Mouse (Mus musculus) heart, embryonic 15.5 days (tissue): ENCODE data around the gene Gm3239. TPM values are rescaled to one million over a fixed set of nuclear protein-coding genes. Genes with fewer than 3 reads are reported as not detected.
A peak's percentile ranks its signal among the peaks of the same experiment; 100 is the strongest.
"Not testable (repeated sequence)": the region's sequence is repeated elsewhere in the genome, so short reads cannot be mapped to it uniquely, and the experiment has no call there.

Experiments used
- ATAC-seq: fragments of 200-750 bp; cut with Nextera tagmentation; replicated peaks from 2 replicates; pipeline ENCODE4 v1.8.0; 2017; ENCODE audit warnings: low read depth, moderate TSS enrichment; ENCODE audit not compliant: insufficient number of reproducible peaks, insufficient read depth, low FRiP score
- H3K27ac ChIP-seq: fragments of 300-500 bp; sonication (generic); 2 replicates; pipeline ENCODE4 v1.5.1; 2015; ENCODE audit warnings: mild to moderate bottlenecking, inconsistent platforms
- H3K27me3 ChIP-seq: fragments of 300-500 bp; sonication (generic); 2 replicates; pipeline ENCODE4 v1.6.1; 2015; ENCODE audit warnings: inconsistent platforms
- H3K36me3 ChIP-seq: fragments of 300-500 bp; sonication (generic); 2 replicates; pipeline ENCODE4 v1.6.1; 2015; ENCODE audit warnings: mild to moderate bottlenecking, inconsistent platforms
- H3K4me1 ChIP-seq: fragments of 300-500 bp; sonication (generic); replicated peaks from 2 replicates; pipeline ENCODE4 v1.6.1; 2015; ENCODE audit warnings: inconsistent platforms
- H3K4me2 ChIP-seq: fragments of 300-500 bp; sonication (generic); 2 replicates; pipeline ENCODE4 v1.6.1; 2015; ENCODE audit warnings: inconsistent platforms, mild to moderate bottlenecking, moderate library complexity
- H3K4me3 ChIP-seq: fragments of 300-500 bp; sonication (generic); 2 replicates; pipeline ENCODE4 v1.5.1; 2015; ENCODE audit warnings: mild to moderate bottlenecking, inconsistent platforms
- H3K9ac ChIP-seq: fragments of 300-500 bp; sonication (generic); 2 replicates; pipeline ENCODE4 v1.6.1; 2015; ENCODE audit warnings: mild to moderate bottlenecking, inconsistent platforms
- H3K9me3 ChIP-seq: fragments of 300-500 bp; sonication (generic); replicated peaks from 2 replicates; pipeline ENCODE4 v1.6.1; 2016; ENCODE audit warnings: inconsistent platforms
- WGBS: fragments of 180-500 bp; shearing (Covaris S2); methylation state at CpG from one replicate; pipeline ENCODE4 v1.1.7; 2015; ENCODE audit warnings: mixed read lengths; 5-methylcytosine and 5-hydroxymethylcytosine counted together
- polyA plus RNA-seq: library from polyadenylated mRNA; unstranded; fragments of >200 nt; fragmentation: Nextera tagmentation; extraction: Ambion mirVana; gene quantifications from 2 replicates; pipeline ENCODE4 v1.2.1, GENCODE M21; 2015

The Gm3239 gene
- polyA plus RNA-seq, result 0.20 and 0.28 TPM in 2 replicates

- no CpG with 5 or more reads among the region's 2 CpGs for WGBS
- not testable (repeated sequence) for H3K4me3 ChIP-seq
These were observed at the start of gene Gm3239 for GRCm38 (mm10) chr14:4663892-4664291. Gene Gm3239, plus strand, starts transcription at chr14:4664192.

GRCm38 (mm10) chr14:4632052-4632451 is 31.9 kb upstream of the Gm3239 start, which contains the start of gene Gm8159:
Gene Gm8159, plus strand, starts transcription at chr14:4632352.
- not testable (repeated sequence) for H3K4me1 ChIP-seq, H3K27me3 ChIP-seq, H3K4me3 ChIP-seq, H3K9ac ChIP-seq, H3K27ac ChIP-seq, ATAC-seq, H3K4me2 ChIP-seq, H3K36me3 ChIP-seq, H3K9me3 ChIP-seq
- no CpG with 5 or more reads among the region's 2 CpGs for WGBS

More at GRCm38 (mm10) chr14:4663892-4664291, at the start of gene Gm3239:
- not testable (repeated sequence) for H3K9me3 ChIP-seq, H3K27me3 ChIP-seq, H3K27ac ChIP-seq, H3K4me2 ChIP-seq, ATAC-seq, H3K4me1 ChIP-seq, H3K36me3 ChIP-seq, H3K9ac ChIP-seq

- H3K27ac ChIP-seq, H3K27me3 ChIP-seq, H3K4me1 ChIP-seq, H3K36me3 ChIP-seq, H3K9ac ChIP-seq, H3K9me3 ChIP-seq, ATAC-seq: not testable (repeated sequence)
- peak overlapping the region; percentile 40 for H3K4me3 ChIP-seq
- 3% methylated on average over 16 of the region's 18 CpGs for WGBS
- peak overlapping the region; percentile 63 for H3K4me2 ChIP-seq
These were observed 14.7 kb upstream of the Gm3239 start for GRCm38 (mm10) chr14:4649309-4649708.

- H3K4me3 ChIP-seq, H3K4me2 ChIP-seq, ATAC-seq, H3K4me1 ChIP-seq, H3K27me3 ChIP-seq, H3K36me3 ChIP-seq, H3K9ac ChIP-seq, H3K27ac ChIP-seq, H3K9me3 ChIP-seq: not testable (repeated sequence)
- WGBS, result under 1% methylated on average over 4 of the region's 9 CpGs
These were observed 13.7 kb upstream of the Gm3239 start for GRCm38 (mm10) chr14:4650324-4650723.

GRCm38 (mm10) chr14:4708938-4709337 is 44.9 kb downstream of the Gm3239 start, which contains the start of gene Gm7876:
Gene Gm7876, plus strand, starts transcription at chr14:4709238.
- H3K27ac ChIP-seq, ATAC-seq, H3K4me3 ChIP-seq, H3K36me3 ChIP-seq, H3K9ac ChIP-seq, H3K27me3 ChIP-seq, H3K4me1 ChIP-seq, H3K4me2 ChIP-seq, H3K9me3 ChIP-seq: not testable (repeated sequence)
- 58% methylated on average over 1 of the region's 2 CpGs for WGBS

Other genes starting within 250 kb of the Gm3239 start
- 0.09 TPM in 1 of 2 replicates, not detected in the other for gene Gm3164, start 248.7 kb upstream of the Gm3239 start, polyA plus RNA-seq
- 0.43 TPM in 1 of 2 replicates, not detected in the other for gene Gm3173, start 233.2 kb upstream of the Gm3239 start, polyA plus RNA-seq
- gene Gm3182, start 182.4 kb upstream of the Gm3239 start, polyA plus RNA-seq, result not detected in 2 replicates
- gene Gm3047, start 108.8 kb upstream of the Gm3239 start, polyA plus RNA-seq, result not detected in 2 replicates
- gene Gm8159, start 31.8 kb upstream of the Gm3239 start, polyA plus RNA-seq, result not detected in 2 replicates
- not detected in 2 replicates for gene Gm7876, start 45.0 kb downstream of the Gm3239 start, polyA plus RNA-seq
- gene Gm3252, start 62.6 kb downstream of the Gm3239 start, polyA plus RNA-seq, result 0.36 and 0.40 TPM in 2 replicates
- 0.08 TPM in 1 of 2 replicates, not detected in the other for gene Gm9602, start 112.1 kb downstream of the Gm3239 start, polyA plus RNA-seq
- not detected in 2 replicates for gene Gm3269, start 173.9 kb downstream of the Gm3239 start, polyA plus RNA-seq
- gene Gm3264, start 191.4 kb downstream of the Gm3239 start, polyA plus RNA-seq, result 1.0 and 1.1 TPM in 2 replicates
- not detected in 2 replicates for gene Gm3278, start 228.2 kb downstream of the Gm3239 start, polyA plus RNA-seq